Mouse (Mus musculus) erythroblast, embryonic 14.5 days (primary cell): Measurements from ENCODE around the gene Otop2.

Experiments used
- GATA1 ChIP-seq: IDR thresholded peaks from 2 replicates; pipeline ENCODE4 v1.6.1; 2012; ENCODE audit warnings: low read length, inconsistent platforms, mixed read lengths
- TAL1 ChIP-seq: IDR thresholded peaks from 3 replicates; pipeline ENCODE4 v1.6.1; 2012; ENCODE audit warnings: low read length, inconsistent platforms, mixed read lengths

DNA sequence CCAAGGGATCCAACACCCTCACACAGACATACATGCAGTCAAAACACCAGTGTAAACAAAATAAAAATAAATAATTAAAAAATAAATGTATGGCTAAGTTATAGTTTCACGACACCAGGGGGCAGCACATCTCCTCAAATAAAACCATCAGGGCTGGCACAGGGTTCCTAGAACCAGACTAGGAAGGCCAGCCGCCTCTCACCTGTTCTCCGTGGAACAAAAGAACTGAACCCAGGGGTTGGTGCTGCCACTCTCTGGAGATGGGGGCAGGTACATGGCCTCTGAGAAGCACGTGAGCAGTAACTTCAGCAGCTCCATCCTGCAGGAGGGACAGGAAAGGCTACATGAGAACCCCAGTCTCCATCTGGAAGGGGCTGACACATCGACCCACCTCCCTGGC, 51.5 kb downstream of the Otop2 start:
- TF ChIP-seq GATA1 (no peak), TAL1 (no peak)
